Mouse (Mus musculus) myocyte (in vitro differentiated cells): ENCODE measurements at regions not wholly inside any gene's neighbourhood (a gene's known extent, or its start where the extent isn't known, plus 50 kb on each side); places are given as distances from the start of the nearest gene placed in this dataset.

Source experiments
- H3K27me3 ChIP-seq: one replicate; pipeline ENCODE4 v1.6.1; 2011; ENCODE audit not compliant: control insufficient read depth, insufficient read depth, insufficient read length
- H3K36me3 ChIP-seq: one replicate; pipeline ENCODE4 v1.6.1; 2011; ENCODE audit not compliant: control insufficient read depth, insufficient read depth
- H3K4me2 ChIP-seq: one replicate; pipeline ENCODE4 v1.6.1; 2011; ENCODE audit warnings: low read depth, control low read depth
- H3K4me3 ChIP-seq: one replicate; pipeline ENCODE4 v1.5.1; 2011; ENCODE audit warnings: mild to moderate bottlenecking, control low read depth, moderate library complexity
- H3K79me2 ChIP-seq: one replicate; pipeline ENCODE4 v1.6.1; 2011; ENCODE audit not compliant: control insufficient read depth, insufficient read depth
- H3ac ChIP-seq: one replicate; pipeline ENCODE4 v1.6.1; 2011; ENCODE audit not compliant: control insufficient read depth, insufficient read length
- CEBPB ChIP-seq: IDR thresholded peaks from 2 replicates; pipeline ENCODE4 v1.6.1; 2011; ENCODE audit warnings: mild to moderate bottlenecking, moderate library complexity; ENCODE audit not compliant: poor library complexity, insufficient read depth, severe bottlenecking
- E2F4 ChIP-seq: IDR thresholded peaks from one replicate; pipeline ENCODE4 v1.6.1; 2011; ENCODE audit warnings: mild to moderate bottlenecking, control low read depth, moderate library complexity; ENCODE audit not compliant: insufficient read depth
- MAX ChIP-seq: IDR thresholded peaks from one replicate; pipeline ENCODE4 v1.6.1; 2011; ENCODE audit warnings: low read depth, mild to moderate bottlenecking, control low read depth
- MYOD1 ChIP-seq, 3 experiments: IDR thresholded peaks; one replicate each; pipeline ENCODE4 v1.6.1; 2011; ENCODE audit warnings: control low read depth in 2 of 3, low read depth in 2 of 3, mild to moderate bottlenecking in 2 of 3, moderate library complexity in 1 of 3; ENCODE audit not compliant: insufficient read length in 2 of 3, control insufficient read depth in 1 of 3
- MYOG ChIP-seq, 3 experiments: IDR thresholded peaks; one replicate each; pipeline ENCODE4 v1.6.1; 2011; ENCODE audit warnings: control low read depth in 2 of 3, low read depth in 2 of 3, mild to moderate bottlenecking in 2 of 3; ENCODE audit not compliant: insufficient read length in 2 of 3, control insufficient read depth in 1 of 3, insufficient read depth in 1 of 3
- POLR2A ChIP-seq: IDR thresholded peaks from one replicate; pipeline ENCODE4 v1.6.1; 2011; ENCODE audit warnings: low read depth, mild to moderate bottlenecking, control low read depth, moderate library complexity; ENCODE audit not compliant: insufficient read length
- POLR2AphosphoS2 ChIP-seq: IDR thresholded peaks from one replicate; pipeline ENCODE4 v1.6.1; 2011; ENCODE audit warnings: low read depth, control low read depth; ENCODE audit not compliant: insufficient read length
- REST ChIP-seq: IDR thresholded peaks from one replicate; pipeline ENCODE4 v1.6.1; 2011; ENCODE audit warnings: mild to moderate bottlenecking, control low read depth, moderate library complexity; ENCODE audit not compliant: insufficient read depth, insufficient read length
- SRF ChIP-seq: IDR thresholded peaks from one replicate; pipeline ENCODE4 v1.6.1; 2011; ENCODE audit warnings: low read depth; ENCODE audit not compliant: control insufficient read depth, insufficient read length
- TCF12 ChIP-seq: IDR thresholded peaks from one replicate; pipeline ENCODE4 v1.6.1; 2011; ENCODE audit warnings: mild to moderate bottlenecking, control low read depth; ENCODE audit not compliant: poor library complexity, insufficient read depth, severe bottlenecking
- TCF3 ChIP-seq: IDR thresholded peaks from one replicate; pipeline ENCODE4 v1.6.1; 2011; ENCODE audit warnings: low read depth, control low read depth; ENCODE audit not compliant: insufficient read length
- USF1 ChIP-seq: IDR thresholded peaks from one replicate; pipeline ENCODE4 v1.6.1; 2011; ENCODE audit warnings: low read depth, mild to moderate bottlenecking, control low read depth, moderate library complexity

- H3K4me3 ChIP-seq: no peak overlapping the region
- H3K4me2 ChIP-seq: no peak overlapping the region
- no peaks in the 10 kb centered on the region for H3K27me3 ChIP-seq
- H3K36me3 ChIP-seq: no peaks in the 10 kb centered on the region
- TF ChIP-seq POLR2AphosphoS2 (no peak), POLR2A (no peak), MYOG (IDR thresholded peaks at IDR 0.05; ENCODE audit: control insufficient read depth in 1 of 3, insufficient read depth in 1 of 3, insufficient read length in 2 of 3, low read depth in 2 of 3) (no peak), MAX (no peak), TCF3 (no peak), MYOD1 (IDR thresholded peaks at IDR 0.05; ENCODE audit: control insufficient read depth in 1 of 3, insufficient read length in 2 of 3, low read depth in 2 of 3) (no peak)
- no peak overlapping the region for H3ac ChIP-seq
- no peaks in the 10 kb centered on the region for H3K79me2 ChIP-seq
Observed at GRCm38 (mm10) chr12:70729961-70730360, 95.4 kb upstream of the Frmd6 start.

GRCm38 (mm10) chr12:70731498-70731897, 93.8 kb upstream of the Frmd6 start:
- no peak overlapping the region for H3K4me2 ChIP-seq
- H3K79me2 ChIP-seq: no peaks in the 10 kb centered on the region
- TF ChIP-seq TCF3 (no peak), POLR2A (no peak), REST (no peak), USF1 (no peak), POLR2AphosphoS2 (no peak), MYOG (IDR thresholded peaks at IDR 0.05; ENCODE audit: control insufficient read depth in 1 of 3, insufficient read depth in 1 of 3, insufficient read length in 2 of 3, low read depth in 2 of 3) (no peak), CEBPB (no peak)
- H3K4me3 ChIP-seq: no peak overlapping the region
- H3ac ChIP-seq: no peak overlapping the region
- no peaks in the 10 kb centered on the region for H3K36me3 ChIP-seq
- no peaks in the 10 kb centered on the region for H3K27me3 ChIP-seq

DNA sequence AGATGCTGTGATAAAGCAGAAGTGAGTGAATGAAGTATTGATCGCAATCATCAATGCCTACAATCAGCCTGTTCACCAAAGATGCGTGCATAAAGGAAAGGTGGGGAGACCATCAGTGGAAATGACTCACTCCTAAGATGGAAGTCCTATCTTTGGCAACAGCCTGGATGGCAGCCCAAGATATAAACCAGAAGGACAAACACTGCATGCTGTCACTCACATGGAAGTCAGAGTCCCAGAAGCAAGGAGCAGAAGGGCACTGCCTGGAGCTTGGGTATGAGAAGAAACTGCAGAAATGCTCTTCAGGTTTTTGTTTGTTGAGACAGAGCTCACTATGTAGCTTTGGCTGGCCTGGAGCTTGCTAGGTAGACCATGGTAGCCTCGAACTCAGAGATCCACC, 92.7 kb upstream of the Frmd6 start:
- H3K27me3 ChIP-seq: no peaks in the 10 kb centered on the region
- TF ChIP-seq TCF12 (no peak), MYOG (IDR thresholded peaks at IDR 0.05; ENCODE audit: control insufficient read depth in 1 of 3, insufficient read depth in 1 of 3, insufficient read length in 2 of 3, low read depth in 2 of 3) (no peak), TCF3 (no peak), POLR2AphosphoS2 (no peak)
- no peaks in the 10 kb centered on the region for H3K36me3 ChIP-seq
- no peak overlapping the region for H3K4me3 ChIP-seq
- no peaks in the 10 kb centered on the region for H3K79me2 ChIP-seq
- H3ac ChIP-seq: no peak overlapping the region
- no peak overlapping the region for H3K4me2 ChIP-seq

- no peaks in the 10 kb centered on the region for H3K36me3 ChIP-seq
Observed at GRCm38 (mm10) chr12:70738554-70738953, 86.8 kb upstream of the Frmd6 start.

GRCm38 (mm10) chr12:70739316-70739715, 86.0 kb upstream of the Frmd6 start:
- Histone ChIP-seq H3K4me3 (no peak overlapping the region), H3K79me2 (no peaks in the 10 kb centered on the region), H3ac (no peak overlapping the region), H3K4me2 (no peak overlapping the region), H3K27me3 (no peaks in the 10 kb centered on the region), H3K36me3 (no peaks in the 10 kb centered on the region)
- TF ChIP-seq MAX (no peak), REST (no peak), MYOG (IDR thresholded peaks at IDR 0.05; ENCODE audit: control insufficient read depth in 1 of 3, insufficient read depth in 1 of 3, insufficient read length in 2 of 3, low read depth in 2 of 3) (no peak), TCF3 (no peak), USF1 (no peak), MYOD1 (IDR thresholded peaks at IDR 0.05; ENCODE audit: control insufficient read depth in 1 of 3, insufficient read length in 2 of 3, low read depth in 2 of 3) (no peak), SRF (no peak)

More at GRCm38 (mm10) chr12:70738554-70738953, 86.8 kb upstream of the Frmd6 start:
- TF ChIP-seq E2F4 (no peak), MYOG (IDR thresholded peaks at IDR 0.05; ENCODE audit: control insufficient read depth in 1 of 3, insufficient read depth in 1 of 3, insufficient read length in 2 of 3, low read depth in 2 of 3) (no peak), POLR2A (no peak), MAX (no peak), CEBPB (no peak), POLR2AphosphoS2 (no peak), MYOD1 (IDR thresholded peaks at IDR 0.05; ENCODE audit: control insufficient read depth in 1 of 3, insufficient read length in 2 of 3, low read depth in 2 of 3) (no peak), TCF12 (no peak), REST (no peak), SRF (no peak), TCF3 (no peak), USF1 (no peak)
- Histone ChIP-seq H3ac (no peak overlapping the region), H3K4me3 (no peak overlapping the region), H3K27me3 (no peaks in the 10 kb centered on the region), H3K4me2 (no peak overlapping the region), H3K79me2 (no peaks in the 10 kb centered on the region)
